Mouse (Mus musculus) liver, embryonic 11.5 days (tissue): ENCODE measurements around the gene Bpnt1. TPM values are rescaled to one million over a fixed set of nuclear protein-coding genes. Genes with fewer than 3 reads are reported as not detected.

Source experiments
- ATAC-seq: fragments of 200-750 bp; cut with Nextera tagmentation; replicated peaks from 2 replicates; pipeline ENCODE4 v1.8.0; 2017; ENCODE audit warnings: moderate number of reproducible peaks, mild to moderate bottlenecking, moderate TSS enrichment, moderate library complexity; ENCODE audit not compliant: low FRiP score
- DNase-seq: peaks from one replicate; pipeline ENCODE4 v3.0.0-alpha.2; 2017; ENCODE audit warnings: low spot score
- H3K27ac ChIP-seq: fragments of 300-500 bp; sonication (generic); 2 replicates; pipeline ENCODE4 v1.5.1; 2014; ENCODE audit warnings: mild to moderate bottlenecking, low read depth, low read length, control low read depth
- H3K27me3 ChIP-seq: fragments of 300-500 bp; sonication (generic); replicated peaks from 2 replicates; pipeline ENCODE4 v1.6.1; 2014; ENCODE audit warnings: low read length, mixed read lengths; ENCODE audit not compliant: control insufficient read depth, insufficient read depth
- H3K36me3 ChIP-seq: fragments of 300-500 bp; sonication (generic); 2 replicates; pipeline ENCODE4 v1.6.1; 2014; ENCODE audit warnings: mild to moderate bottlenecking, low read length, moderate library complexity, mixed read lengths; ENCODE audit not compliant: control insufficient read depth, insufficient read depth
- H3K4me1 ChIP-seq: fragments of 300-500 bp; sonication (generic); replicated peaks from 2 replicates; pipeline ENCODE4 v1.6.1; 2014; ENCODE audit warnings: low read length, mixed read lengths; ENCODE audit not compliant: control insufficient read depth, insufficient read depth
- H3K4me2 ChIP-seq: fragments of 300-500 bp; sonication (generic); 2 replicates; pipeline ENCODE4 v1.6.1; 2014; ENCODE audit warnings: mild to moderate bottlenecking, control low read depth, moderate library complexity
- H3K4me3 ChIP-seq: fragments of 300-500 bp; sonication (generic); 2 replicates; pipeline ENCODE4 v1.5.1; 2014; ENCODE audit warnings: low read depth, low read length, control low read depth
- H3K9ac ChIP-seq: fragments of 300-500 bp; sonication (generic); 2 replicates; pipeline ENCODE4 v1.6.1; 2014; ENCODE audit warnings: low read depth, low read length, control low read depth
- H3K9me3 ChIP-seq: fragments of 300-500 bp; sonication (generic); 2 replicates; pipeline ENCODE4 v1.6.1; 2016; ENCODE audit warnings: low read length, inconsistent platforms, mixed read lengths; ENCODE audit not compliant: control insufficient read depth
- WGBS: fragments of 180-500 bp; shearing (Covaris S2); extraction: QIAGEN DNeasy Blood & Tissue Kit; methylation state at CpG from one replicate; pipeline ENCODE4 v1.1.7; 2014; 5-methylcytosine and 5-hydroxymethylcytosine counted together
- polyA plus RNA-seq: library from polyadenylated mRNA; unstranded; fragments of >200 nt; fragmentation: Nextera tagmentation; extraction: Ambion mirVana; gene quantifications from 2 replicates; pipeline ENCODE4 v1.2.1, GENCODE M21; 2014

Gene Bpnt1
- 28.4 and 29.4 TPM in 2 replicates for polyA plus RNA-seq

DNA sequence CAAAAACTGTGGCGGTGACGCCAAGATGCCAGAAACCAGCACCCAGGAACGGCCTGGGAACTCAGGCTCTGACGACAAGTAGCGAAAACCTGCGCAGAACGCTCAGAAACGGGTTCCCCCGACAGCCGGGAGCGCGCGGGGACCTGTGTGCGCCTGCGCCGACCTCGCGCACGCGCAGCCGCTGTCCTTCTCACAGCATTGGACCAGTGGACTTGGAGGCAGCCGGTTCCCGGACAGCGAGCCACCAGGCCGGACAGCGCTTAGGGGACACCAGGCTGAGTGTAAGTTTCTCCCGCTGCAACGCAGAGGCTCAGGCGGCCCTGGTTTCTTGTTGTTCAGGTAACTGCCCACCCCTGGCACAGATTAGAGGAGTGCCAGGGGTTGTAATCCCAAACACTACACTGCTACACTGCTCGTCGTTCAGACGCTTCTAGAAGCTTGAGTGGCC lies at the start of gene Bpnt1:
Gene Bpnt1 (plus strand): TSS at position 167 of the 448 bp plus-strand sequence.
- Histone ChIP-seq H3K4me2 (peak within 1 kb of the TSS; percentile 91), H3K9ac (peak within 1 kb of the TSS; percentile 66), H3K27me3 (no peaks in the 10 kb centered on the region), H3K27ac (peak within 1 kb of the TSS; percentile 58; the same call in 1 of the 2 replicates), H3K9me3 (no peaks in the 10 kb centered on the region), H3K4me1 (peaks cover 17% of the 10 kb centered on the region; the same call in 1 of the 2 replicates), H3K4me3 (peak within 1 kb of the TSS; percentile 69), H3K36me3 (no peaks in the 10 kb centered on the region; the same call in 1 of the 2 replicates)
- under 1% methylated on average over 32 of the region's 32 CpGs for WGBS
- ATAC-seq = peak; percentile 78
- peak; percentile 88 for DNase-seq

- 90% methylated on average over 11 of the region's 11 CpGs for WGBS
- H3K27ac ChIP-seq = no peak overlapping the region
- no peak overlapping the region for H3K4me3 ChIP-seq
- peaks cover 42% of the 10 kb centered on the region for H3K36me3 ChIP-seq
- H3K4me2 ChIP-seq = no peak overlapping the region
- no peak for DNase-seq
- H3K9me3 ChIP-seq = no peaks in the 10 kb centered on the region
- no peak for ATAC-seq
- no peak overlapping the region for H3K9ac ChIP-seq
- H3K4me1 ChIP-seq = no peaks in the 10 kb centered on the region
- H3K27me3 ChIP-seq = no peaks in the 10 kb centered on the region
Measured at GRCm38 (mm10) chr1:185282846-185283245, 49.1 kb upstream of the Bpnt1 start.

DNA sequence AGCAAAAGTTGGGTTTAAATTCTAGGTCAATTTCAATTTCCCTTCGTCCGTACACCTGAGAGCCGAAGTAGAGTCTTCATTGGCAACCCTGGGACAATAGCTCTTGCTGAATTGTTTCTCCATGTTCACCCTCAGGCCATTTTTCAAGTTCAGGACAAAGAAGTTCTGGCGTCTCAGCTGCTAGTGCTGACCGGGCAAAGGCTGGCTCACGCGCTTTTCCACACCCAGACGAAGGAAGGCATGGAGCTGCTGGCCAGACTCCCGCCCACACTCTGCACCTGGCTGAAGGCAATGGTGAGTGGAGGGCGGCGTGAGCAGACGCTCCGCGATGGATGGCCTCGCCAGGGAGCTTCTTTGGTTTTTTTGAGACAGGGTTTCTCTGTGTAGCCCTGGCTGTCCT lies 48.7 kb upstream of the Bpnt1 start:
- H3K27ac ChIP-seq = no peak overlapping the region
- no peaks in the 10 kb centered on the region for H3K27me3 ChIP-seq
- WGBS = 95% methylated on average over 15 of the region's 15 CpGs
- H3K4me3 ChIP-seq = no peak overlapping the region
- H3K36me3 ChIP-seq = peaks cover 38% of the 10 kb centered on the region
- no peak for ATAC-seq
- H3K9me3 ChIP-seq = no peaks in the 10 kb centered on the region
- DNase-seq = no peak
- H3K4me2 ChIP-seq = no peak overlapping the region
- H3K4me1 ChIP-seq = no peaks in the 10 kb centered on the region
- no peak overlapping the region for H3K9ac ChIP-seq

- no peaks in the 10 kb centered on the region for H3K9me3 ChIP-seq
- H3K27ac ChIP-seq = no peak overlapping the region
- H3K4me1 ChIP-seq = no peaks in the 10 kb centered on the region
- DNase-seq (no peak), ATAC-seq (no peak)
- H3K36me3 ChIP-seq = peaks cover 31% of the 10 kb centered on the region
- WGBS = 79% methylated on average over 4 of the region's 4 CpGs
- no peak overlapping the region for H3K9ac ChIP-seq
- H3K27me3 ChIP-seq = no peaks in the 10 kb centered on the region
- H3K4me3 ChIP-seq = no peak overlapping the region
- H3K4me2 ChIP-seq = no peak overlapping the region
Measured at GRCm38 (mm10) chr1:185284740-185285139, 47.2 kb upstream of the Bpnt1 start.

DNA sequence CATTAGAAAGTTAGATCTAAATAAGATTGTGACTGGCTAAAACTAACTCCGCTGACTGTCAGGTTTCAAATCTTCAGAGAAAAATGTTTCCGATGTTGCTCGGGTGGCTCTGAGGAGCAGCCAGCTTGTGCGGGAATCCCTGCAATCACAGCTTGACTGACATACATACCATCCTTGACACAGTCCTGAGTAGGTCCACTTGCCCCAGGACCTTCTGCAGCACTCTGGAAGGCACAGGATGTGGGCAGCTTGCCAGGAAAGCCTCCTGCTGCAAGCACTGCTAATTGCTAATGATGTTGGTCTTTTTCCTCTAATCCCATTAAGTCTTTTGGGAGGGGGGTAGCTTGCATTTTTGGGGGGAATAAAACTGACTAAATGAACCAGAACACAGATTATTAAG lies 46.8 kb upstream of the Bpnt1 start:
- H3K9ac ChIP-seq = no peak overlapping the region
- no peak for ATAC-seq
- no peaks in the 10 kb centered on the region for H3K27me3 ChIP-seq
- no peaks in the 10 kb centered on the region for H3K4me1 ChIP-seq
- no peak overlapping the region for H3K4me2 ChIP-seq
- no peak overlapping the region for H3K27ac ChIP-seq
- DNase-seq = no peak
- WGBS = 93% methylated on average over 4 of the region's 4 CpGs
- H3K36me3 ChIP-seq = peaks cover 34% of the 10 kb centered on the region
- no peaks in the 10 kb centered on the region for H3K9me3 ChIP-seq
- H3K4me3 ChIP-seq = no peak overlapping the region

- Histone ChIP-seq H3K27ac (no peak overlapping the region), H3K4me2 (no peak overlapping the region), H3K4me3 (no peak overlapping the region), H3K4me1 (no peaks in the 10 kb centered on the region), H3K9me3 (no peaks in the 10 kb centered on the region), H3K36me3 (peaks cover 35% of the 10 kb centered on the region), H3K9ac (no peak overlapping the region), H3K27me3 (no peaks in the 10 kb centered on the region)
- no peak for ATAC-seq
- WGBS = 95% methylated on average over 20 of the region's 20 CpGs
- no peak for DNase-seq
Measured at GRCm38 (mm10) chr1:185287066-185287465, 44.9 kb upstream of the Bpnt1 start.

DNA sequence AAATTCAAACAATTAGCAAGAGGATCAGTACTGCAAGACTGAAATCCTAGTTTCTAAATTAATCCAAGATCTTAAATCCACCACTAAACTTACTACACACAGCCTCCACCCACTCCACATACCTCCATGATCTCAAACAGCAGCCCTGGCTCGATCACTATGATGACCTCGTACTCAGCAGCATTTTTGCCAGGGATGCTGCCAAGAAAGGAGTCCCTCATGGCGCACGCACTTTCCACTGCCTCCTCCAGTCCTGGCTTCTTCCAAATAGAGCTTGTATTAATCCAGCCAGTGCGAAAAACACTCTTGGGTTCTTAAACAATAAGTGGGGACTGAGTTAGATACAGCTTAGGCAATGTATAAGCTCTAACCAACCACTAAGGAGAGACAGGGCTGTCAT lies 42.7 kb upstream of the Bpnt1 start:
- no peaks in the 10 kb centered on the region for H3K4me1 ChIP-seq
- no peak overlapping the region for H3K4me3 ChIP-seq
- no peak overlapping the region for H3K9ac ChIP-seq
- WGBS = 89% methylated on average over 5 of the region's 5 CpGs
- H3K4me2 ChIP-seq = no peak overlapping the region
- ATAC-seq (no peak), DNase-seq (no peak)
- no peaks in the 10 kb centered on the region for H3K9me3 ChIP-seq
- H3K27ac ChIP-seq = no peak overlapping the region
- no peaks in the 10 kb centered on the region for H3K27me3 ChIP-seq
- peaks cover 31% of the 10 kb centered on the region for H3K36me3 ChIP-seq

GRCm38 (mm10) chr1:185291336-185291735 lies 40.6 kb upstream of the Bpnt1 start:
- 79% methylated on average over 4 of the region's 4 CpGs for WGBS
- Histone ChIP-seq H3K9me3 (no peaks in the 10 kb centered on the region), H3K36me3 (peaks cover 30% of the 10 kb centered on the region), H3K4me1 (no peaks in the 10 kb centered on the region), H3K9ac (no peak overlapping the region), H3K4me3 (no peak overlapping the region), H3K4me2 (no peak overlapping the region), H3K27me3 (no peaks in the 10 kb centered on the region), H3K27ac (no peak overlapping the region)
- ATAC-seq = no peak
- no peak for DNase-seq

DNA sequence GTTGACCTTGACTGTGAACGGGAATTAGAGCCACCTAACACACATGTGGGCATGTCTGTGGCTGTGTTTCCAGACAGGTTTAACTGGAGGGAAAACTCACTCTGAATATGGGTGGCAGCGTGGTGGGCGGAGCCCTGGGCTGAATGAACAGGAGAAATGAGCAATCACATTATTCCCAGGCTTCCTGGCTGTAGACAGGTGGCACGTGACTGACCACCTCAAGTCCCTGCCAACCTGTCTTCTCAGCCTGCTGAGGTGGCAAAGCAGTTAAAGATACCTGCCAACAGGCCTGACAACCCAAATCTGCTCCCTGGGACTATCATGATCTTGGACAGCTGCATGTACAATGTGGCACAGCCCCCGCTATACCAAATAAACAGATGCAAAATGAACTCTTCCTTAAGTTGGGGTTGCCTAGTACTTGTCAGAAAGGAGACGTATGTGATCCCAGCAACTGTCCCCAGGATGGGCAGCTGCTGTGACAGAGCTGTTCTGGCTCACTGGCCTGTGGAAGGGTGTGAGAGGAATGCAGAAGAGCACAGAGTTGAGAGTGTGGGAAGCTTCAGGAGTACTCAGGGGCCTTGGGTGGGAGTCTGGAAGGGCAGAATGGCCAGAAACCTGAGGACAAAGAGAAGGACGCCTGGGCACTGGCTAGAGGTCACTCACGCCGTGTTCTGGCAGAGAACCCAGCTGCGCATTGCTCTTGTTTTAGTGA lies 39.1 kb upstream of the Bpnt1 start:
- no peak for ATAC-seq
- H3K4me1 ChIP-seq = no peaks in the 10 kb centered on the region
- H3K4me3 ChIP-seq = no peak overlapping the region
- H3K36me3 ChIP-seq = peaks cover 35% of the 10 kb centered on the region
- no peaks in the 10 kb centered on the region for H3K27me3 ChIP-seq
- no peak overlapping the region for H3K27ac ChIP-seq
- H3K9ac ChIP-seq = no peak overlapping the region
- no peaks in the 10 kb centered on the region for H3K9me3 ChIP-seq
- 92% methylated on average over 10 of the region's 10 CpGs for WGBS
- no peak overlapping the region for H3K4me2 ChIP-seq
- DNase-seq = no peak
